Mouse (Mus musculus) spleen, adult 12 weeks (tissue): ENCODE measurements at regions not wholly inside any gene's neighbourhood (a gene's known extent, or its start where the extent isn't known, plus 50 kb on each side); places are given as distances from the start of the nearest gene placed in this dataset.

Source experiments
- DNase-seq: peaks from one replicate; pipeline ENCODE4 v3.0.0; 2022; ENCODE audit warnings: low spot score

DNA sequence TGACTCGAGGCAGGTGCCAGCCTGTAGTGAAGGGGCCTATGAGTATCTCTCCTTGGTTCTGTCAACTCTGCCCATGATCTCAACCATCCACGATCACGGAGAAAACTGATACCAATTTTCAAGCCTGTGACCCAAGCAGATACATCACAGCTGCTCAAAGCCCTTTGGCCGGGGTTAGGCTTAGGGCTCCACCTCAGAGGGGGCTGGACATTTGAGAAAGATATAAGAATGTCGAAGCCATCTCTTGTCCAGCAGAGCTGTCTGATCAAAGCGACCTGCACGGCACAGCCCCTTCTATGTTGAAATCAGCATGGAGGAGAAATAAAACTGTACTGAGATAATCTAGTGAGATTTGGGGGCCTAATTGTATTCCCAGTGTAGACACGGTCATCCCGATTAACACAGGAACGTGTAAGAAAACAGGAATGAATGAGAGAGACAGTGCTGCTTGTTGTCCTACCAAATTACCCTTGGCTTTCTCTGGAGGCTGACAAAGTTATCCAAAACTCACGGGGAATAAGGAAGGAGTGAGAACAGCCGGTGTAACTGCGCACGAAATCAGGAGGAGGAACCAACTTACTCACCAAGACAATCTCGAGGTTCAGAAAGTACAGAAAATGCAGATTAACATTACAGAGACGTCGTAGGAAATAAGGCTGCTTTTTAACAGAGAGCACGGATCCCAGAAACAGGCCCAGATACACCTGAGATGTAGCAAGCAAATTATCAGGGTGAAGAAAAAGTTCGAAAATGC is 212.7 kb upstream of the Amigo2 start:
- no peak for DNase-seq

DNA sequence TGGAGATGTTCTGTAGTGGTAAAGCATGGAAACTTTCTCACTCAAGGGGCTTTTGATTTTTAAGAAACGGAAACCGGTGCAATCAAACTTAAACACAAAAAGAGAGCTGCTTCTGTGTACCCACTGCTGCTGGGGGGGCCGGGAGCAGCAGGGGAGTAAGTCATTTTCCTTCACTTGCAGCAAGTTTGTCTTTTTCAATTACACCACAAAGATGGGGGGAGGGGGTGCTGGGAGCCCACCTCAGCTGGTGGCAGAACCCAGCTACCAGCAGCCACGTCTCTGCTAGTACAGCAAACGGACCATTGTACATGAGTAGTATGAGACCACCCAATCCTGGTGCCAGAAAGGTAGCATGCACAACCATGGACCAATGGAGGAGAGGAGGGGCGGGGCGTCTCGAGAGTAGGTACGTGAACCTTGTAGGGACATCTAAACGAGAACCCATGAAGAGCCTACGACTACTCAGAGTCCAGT is 211.7 kb upstream of the Amigo2 start:
- peak; percentile 44 for DNase-seq

DNA sequence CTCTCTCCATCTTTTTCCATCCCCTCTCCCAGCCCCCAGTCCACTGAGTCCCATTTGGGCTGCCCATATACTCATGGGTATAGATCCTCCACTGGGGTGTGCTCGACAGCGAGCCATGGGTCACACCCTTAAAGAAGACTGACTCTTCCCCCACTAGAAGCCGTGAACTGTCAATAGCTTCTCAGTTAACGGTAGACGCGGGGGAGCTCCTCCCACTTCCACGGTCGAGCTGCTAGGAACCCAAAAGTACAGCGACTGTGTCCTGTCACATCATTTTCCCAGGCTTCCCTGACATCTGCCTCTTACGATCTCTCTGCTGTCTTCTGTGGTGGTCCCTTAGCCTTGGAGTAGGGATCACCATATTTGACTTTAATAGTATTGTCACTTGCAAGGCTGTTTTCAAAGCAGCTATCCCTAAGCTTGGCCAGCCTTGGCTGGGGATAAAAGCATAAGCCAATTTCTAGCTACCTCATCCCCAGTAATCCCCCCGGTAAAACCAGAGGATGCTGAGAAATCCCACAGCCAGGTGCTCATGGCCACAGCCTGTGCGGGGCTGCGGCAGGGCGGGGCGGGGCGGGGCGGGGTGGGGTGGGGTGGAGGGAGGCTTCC is 211.2 kb upstream of the Amigo2 start:
- DNase-seq = peak; percentile 34

DNA sequence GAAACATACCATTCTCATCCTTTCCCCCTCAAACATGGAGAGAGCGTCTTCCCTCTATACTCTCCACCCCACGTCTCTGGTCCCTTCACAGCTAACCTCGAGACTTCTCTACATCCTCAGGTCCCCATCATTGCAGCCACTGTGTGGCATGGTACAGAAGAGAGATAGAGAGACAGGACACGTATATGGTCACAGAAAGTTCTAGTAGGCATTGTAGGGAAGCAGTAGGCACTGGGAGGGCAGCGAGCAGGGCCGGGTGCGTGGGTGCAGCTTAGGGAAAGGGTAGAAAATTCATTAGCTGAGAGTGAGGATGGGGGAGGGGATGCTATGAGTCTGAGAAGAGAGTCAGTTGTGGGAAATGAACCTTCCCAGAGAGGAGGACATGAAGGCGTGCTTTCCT is 210.4 kb upstream of the Amigo2 start:
- no peak for DNase-seq

DNA sequence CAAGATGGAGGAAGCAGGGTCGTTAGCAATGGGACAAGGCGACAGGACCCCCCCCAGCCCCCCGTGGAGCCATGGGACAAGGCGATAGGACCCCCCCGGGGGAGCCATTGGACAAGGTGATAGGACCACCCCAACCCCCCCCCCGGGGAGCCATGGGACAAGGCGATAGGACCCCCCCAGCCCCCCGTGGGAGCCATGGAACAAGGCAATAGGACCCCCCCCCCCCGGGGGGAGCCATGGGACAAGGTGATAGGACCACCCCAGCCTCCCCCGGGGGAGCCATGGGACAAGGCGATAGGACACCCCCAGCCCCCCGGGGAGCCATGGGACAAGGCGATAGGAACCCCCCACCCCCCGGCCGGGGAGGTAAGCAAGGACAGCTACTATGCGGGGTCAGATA is 209.9 kb upstream of the Amigo2 start:
- no peak for DNase-seq

DNA sequence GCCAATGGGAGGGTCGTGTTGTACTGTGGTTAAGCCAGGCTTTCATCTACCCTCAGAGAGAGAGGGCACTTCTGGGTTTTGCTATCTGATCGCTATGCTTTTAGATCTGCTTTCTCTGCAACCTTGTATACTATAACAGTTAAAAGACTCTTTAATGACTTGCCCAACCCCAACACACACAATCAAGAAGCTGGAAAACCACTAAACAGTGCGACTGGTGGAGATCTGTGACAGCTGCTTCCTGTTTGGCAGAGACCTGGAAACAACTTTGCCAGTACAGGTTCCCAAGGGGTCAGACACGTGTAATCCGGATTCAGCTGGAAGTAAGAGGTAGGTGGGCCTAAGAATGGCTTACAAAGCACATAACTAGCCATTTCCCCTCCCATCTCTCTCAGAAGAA is 208.6 kb upstream of the Amigo2 start:
- DNase-seq = no peak

DNA sequence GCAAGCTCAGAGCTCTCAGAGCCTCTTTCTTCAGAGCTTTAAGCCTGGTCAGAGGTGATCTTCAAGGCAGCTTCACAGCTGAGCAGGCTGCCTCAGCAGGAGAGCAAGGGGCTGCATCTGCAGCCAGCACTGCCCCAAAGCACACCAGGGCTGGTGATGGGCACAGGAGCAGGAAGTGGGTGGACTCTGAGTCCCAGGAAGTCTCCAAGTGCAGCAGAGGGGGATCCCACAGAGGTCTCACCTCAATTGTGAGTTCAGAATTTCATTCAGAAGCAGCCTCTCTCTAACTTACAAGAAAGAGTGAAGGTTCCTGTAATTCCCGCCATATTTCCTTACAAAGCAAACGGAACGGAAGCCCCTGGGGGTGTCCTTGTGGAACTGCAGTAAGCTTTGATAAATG is 202.6 kb upstream of the Amigo2 start:
- DNase-seq = no peak

DNA sequence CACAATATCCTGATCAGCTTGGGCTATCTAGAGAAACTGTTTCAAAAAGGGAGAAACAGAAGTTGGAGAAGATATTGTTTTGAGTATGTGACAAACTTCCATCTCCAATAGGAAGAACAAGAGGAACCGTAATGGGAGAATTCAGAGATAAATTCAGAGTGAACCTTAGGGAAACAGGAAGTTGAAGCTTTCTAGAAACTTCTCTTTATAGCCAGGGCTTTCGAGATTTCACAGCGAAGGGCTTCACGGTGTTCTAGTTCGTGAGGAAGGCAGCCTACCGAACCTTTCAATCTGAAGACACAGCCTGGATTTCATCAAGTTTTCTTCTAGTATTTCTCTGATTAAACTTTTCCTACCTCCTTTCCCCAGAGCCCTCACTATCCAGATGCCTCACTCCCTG is 201.9 kb upstream of the Amigo2 start:
- DNase-seq = no peak

DNA sequence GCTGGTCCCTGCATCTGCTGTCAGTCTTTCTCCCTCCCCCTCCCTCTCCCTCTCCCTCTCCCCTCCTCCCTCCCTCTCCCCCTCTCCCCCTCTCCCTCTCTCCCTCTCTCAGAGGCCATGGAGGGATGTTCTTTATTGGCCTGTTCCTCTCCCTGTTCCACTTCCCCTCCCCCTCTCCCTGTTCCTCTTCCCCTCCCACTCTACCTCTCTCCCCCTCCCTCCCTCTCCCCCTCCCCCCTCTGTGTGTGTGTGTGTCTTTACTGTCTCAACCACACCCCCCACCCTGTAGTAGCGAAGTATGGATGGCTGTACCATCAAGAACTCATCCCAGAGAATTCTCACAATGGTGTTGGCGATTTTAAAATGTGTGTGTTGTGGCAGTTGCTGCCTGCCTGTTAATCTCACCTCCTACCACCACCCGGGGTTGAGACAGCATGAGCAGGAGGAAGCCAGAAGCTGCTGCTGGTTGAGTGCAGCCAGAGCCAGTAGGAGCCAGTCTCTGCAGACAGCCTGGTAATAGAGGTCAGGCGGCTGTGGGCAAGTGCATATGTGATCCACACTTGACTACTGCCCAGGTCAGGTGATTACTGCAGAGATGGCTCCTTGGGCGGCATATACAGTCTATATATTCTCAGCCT is 201.3 kb upstream of the Amigo2 start:
- no peak for DNase-seq

DNA sequence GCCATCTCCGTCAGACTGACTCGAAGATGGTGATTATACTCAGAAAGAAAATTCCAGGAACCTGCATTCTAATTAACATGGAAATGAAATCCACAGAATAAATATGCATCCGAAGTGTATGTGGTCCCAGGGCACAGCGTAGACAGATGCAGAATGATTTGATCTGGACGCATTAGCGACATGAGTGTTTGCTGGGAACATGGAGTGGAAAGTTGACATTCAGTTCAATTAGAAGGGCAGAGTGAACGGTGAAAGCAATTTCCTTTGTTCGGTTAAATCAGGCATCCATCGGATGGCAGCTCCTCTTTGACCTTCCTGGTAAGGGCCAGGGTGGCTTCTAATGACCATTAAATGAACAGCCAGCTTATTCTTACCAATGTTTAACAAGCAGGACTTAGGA is 199.1 kb upstream of the Amigo2 start:
- DNase-seq = no peak

DNA sequence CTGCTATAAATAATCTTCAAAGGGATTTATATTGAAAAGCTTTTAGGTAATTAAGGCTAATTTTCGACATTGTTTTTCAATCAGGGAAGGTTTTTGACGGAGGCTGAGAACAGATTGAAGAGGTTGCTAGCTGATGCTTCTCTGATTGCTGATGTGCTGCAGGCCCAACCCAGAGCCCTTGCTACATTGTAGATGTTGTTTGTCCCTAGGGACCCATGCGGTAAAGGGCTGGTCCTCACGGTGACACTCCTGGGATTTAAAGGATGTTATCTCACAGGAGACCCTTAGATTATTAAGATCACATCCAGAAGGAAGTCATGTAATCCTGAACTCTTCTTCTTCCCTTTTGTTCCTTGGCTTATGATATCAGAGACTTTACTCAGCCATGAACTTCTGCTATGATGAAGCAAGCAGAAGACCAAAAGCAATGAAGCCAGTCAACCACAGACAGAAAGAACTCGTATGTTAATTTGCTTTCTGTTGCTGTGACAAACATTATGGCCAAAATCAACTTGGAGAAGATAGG is 191.2 kb upstream of the Amigo2 start:
- no peak for DNase-seq
